ENCODE assay signal across 12 mouse cellular contexts in the genomic region with DNA sequence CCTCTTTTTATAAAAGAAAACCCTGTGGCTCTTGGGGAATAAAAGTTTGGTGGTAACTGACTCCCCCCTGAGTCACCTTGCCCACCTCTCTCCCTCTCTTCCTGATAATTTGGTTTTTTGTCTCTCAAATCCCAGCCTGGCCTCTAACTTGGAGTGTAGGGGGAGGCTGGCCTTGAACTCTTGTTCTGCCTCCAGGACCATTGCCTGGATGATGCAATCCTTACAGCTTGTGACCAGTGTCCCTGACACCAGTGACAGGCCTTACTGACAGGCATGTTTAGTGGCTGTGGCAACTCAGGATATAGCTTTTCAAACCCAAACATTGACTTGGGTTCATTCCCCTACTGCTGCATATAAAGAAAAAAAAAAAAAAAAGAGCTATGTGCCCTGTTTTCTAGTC. TPM values are rescaled to one million over a fixed set of nuclear protein-coding genes. Genes with fewer than 3 reads are reported as not detected.
A peak's percentile ranks its signal among the peaks of the same experiment; 100 is the strongest.
DNase-seq lines count a peak whose midpoint lies in the region; ATAC-seq lines count a peak whose summit lies in the region.
"Had no signal": no experiment of that assay in that cellular context is flagged by ENCODE, and none has a peak within 500 bp of the region (broad histone marks: within the 10 kb centered on the region; RNA-seq: fewer than 3 reads in every experiment).

No protein-coding gene starts in this region.

- H3K36me3 ChIP-seq in heart, embryonic 11.5 days (ENCODE audit: control insufficient read depth, insufficient read depth, low read length): peaks cover 2% of the 10 kb centered on the region; the same call in 1 of the 2 replicates
- peaks cover 34% of the 10 kb centered on the region for H3K36me3 ChIP-seq in midbrain, embryonic 10.5 days
- H3K36me3 ChIP-seq in midbrain, embryonic 13.5 days: peaks cover 26% of the 10 kb centered on the region
- H3K36me3 ChIP-seq in macrophage (ENCODE audit: inconsistent target): peaks cover 2% of the 10 kb centered on the region; the same call in 1 of the 2 replicates

- intact Hi-C loops in heart, postnatal 36 days (cut with DNase I): no loop called here

- DNase-seq in heart, postnatal 36 days: no peak
- DNase-seq in midbrain, embryonic 10.5 days (ENCODE audit: low spot score): no peak
- DNase-seq in adrenal gland, postnatal 25 days: peak; percentile 41
- DNase-seq in left cerebral cortex, adult 11 months (ENCODE audit: low spot score): no peak
- no peak for DNase-seq in cerebellum, adult 18-20 months
- DNase-seq: cerebellum, adult 9-11 months; gastrocnemius, postnatal 10 days; lung, postnatal 10 days had no signal

- H3K4me2 ChIP-seq in heart, embryonic 11.5 days: no peak overlapping the region
- no peak overlapping the region for H3K4me2 ChIP-seq in midbrain, embryonic 13.5 days (replicated peaks)

- H3K4me1 ChIP-seq in heart, embryonic 11.5 days (ENCODE audit: control insufficient read depth, insufficient read depth, low read length): peaks cover 41% of the 10 kb centered on the region
- H3K4me1 ChIP-seq in midbrain, embryonic 10.5 days: peaks cover 38% of the 10 kb centered on the region
- peaks cover 37% of the 10 kb centered on the region for H3K4me1 ChIP-seq in midbrain, embryonic 13.5 days (replicated peaks)

- peaks cover 4% of the 10 kb centered on the region; the same call in 1 of the 2 replicates for H3K79me2 ChIP-seq in macrophage (ENCODE audit: inconsistent target)

- no peak for ATAC-seq in heart, embryonic 11.5 days (replicated peaks; ENCODE audit: insufficient number of reproducible peaks, low FRiP score, low TSS enrichment)
- no peak for ATAC-seq in midbrain, embryonic 13.5 days

- peak overlapping the region; percentile 73 for H3K27ac ChIP-seq in heart, embryonic 11.5 days (ENCODE audit: low read depth, low read length)
- H3K27ac ChIP-seq in midbrain, embryonic 10.5 days (replicated peaks): peak overlapping the region; percentile 75
- H3K27ac ChIP-seq in midbrain, embryonic 13.5 days: no peak overlapping the region
- peak overlapping the region; percentile 98 for H3K27ac ChIP-seq in macrophage

- no peak overlapping the region for H3K9ac ChIP-seq in heart, embryonic 11.5 days (ENCODE audit: low read depth, low read length)
- H3K9ac ChIP-seq in midbrain, embryonic 13.5 days (replicated peaks): no peak overlapping the region

- no peak overlapping the region for H3K4me3 ChIP-seq in heart, embryonic 11.5 days (ENCODE audit: low read depth, low read length)
- no peak overlapping the region for H3K4me3 ChIP-seq in midbrain, embryonic 10.5 days
- no peak overlapping the region for H3K4me3 ChIP-seq in midbrain, embryonic 13.5 days (replicated peaks)
- no peak overlapping the region for H3K4me3 ChIP-seq in macrophage (ENCODE audit: inconsistent target)

- no peaks in the 10 kb centered on the region for H3K27me3 ChIP-seq in heart, embryonic 11.5 days (ENCODE audit: control insufficient read depth, insufficient read depth, low read length)
- no peaks in the 10 kb centered on the region; the same call in 1 of the 2 replicates for H3K27me3 ChIP-seq in midbrain, embryonic 10.5 days (ENCODE audit: low read depth, poor library complexity, severe bottlenecking)
- H3K27me3 ChIP-seq in midbrain, embryonic 13.5 days: no peaks in the 10 kb centered on the region

- no peaks in the 10 kb centered on the region for H3K9me3 ChIP-seq in heart, embryonic 11.5 days (replicated peaks; ENCODE audit: control insufficient read depth, low read length)
- no peaks in the 10 kb centered on the region for H3K9me3 ChIP-seq in midbrain, embryonic 10.5 days (replicated peaks)
- no peaks in the 10 kb centered on the region for H3K9me3 ChIP-seq in midbrain, embryonic 13.5 days

RNA-seq across cellular contexts. Expression of gene Pgpep1, which starts 13.4 kb away (rescaled TPM):
- 38.9 and 41.6 TPM in 2 replicates for polyA plus RNA-seq in heart, embryonic 11.5 days (2014; fragmentation: Nextera tagmentation; extraction: Ambion mirVana)
- total RNA-seq in heart, postnatal 36 days (2021): 10 to 100 TPM; 39.6 to 44.9 TPM
- polyA plus RNA-seq in midbrain, embryonic 10.5 days (2016; fragmentation: Nextera tagmentation; extraction: Ambion mirVana): 51.8 and 89.7 TPM in 2 replicates
- polyA plus RNA-seq in midbrain, embryonic 13.5 days (2015; fragmentation: Nextera tagmentation; extraction: Ambion mirVana): 87.5 and 99.4 TPM in 2 replicates
- total RNA-seq in adrenal gland, postnatal 25 days (2021): 98.1 and 129 TPM in 2 replicates
- total RNA-seq in macrophage (2018; cell fraction: chromatin; rRNA removed): 10 to 100 TPM in 25 of 26 experiments, 1 to 10 TPM in 1; 8.5 to 30.1 (median 21.1) TPM
- total RNA-seq in macrophage (2018; cell fraction: cytosol; rRNA removed): 10 to 100 TPM; 19.1 to 38.4 (median 30.7) TPM
- total RNA-seq in macrophage (2018; cell fraction: nucleus; rRNA removed): 10 to 100 TPM; 12.7 to 46.1 (median 25.0) TPM
- 19.1 to 57.8 TPM (median 24.3 TPM) in 3 replicates for polyA plus RNA-seq in macrophage (2018)

RNA-seq across cellular contexts. Expression of gene Gdf15, which starts 14.5 kb away (rescaled TPM):
- polyA plus RNA-seq in heart, embryonic 11.5 days (2014; fragmentation: Nextera tagmentation; extraction: Ambion mirVana): 0.26 and 0.37 TPM in 2 replicates
- 1 to 10 TPM in 1 of 2 experiments, under 1 TPM in 1; 0.22 to 1.6 TPM for total RNA-seq in heart, postnatal 36 days (2021)
- polyA plus RNA-seq in midbrain, embryonic 10.5 days (2016; fragmentation: Nextera tagmentation; extraction: Ambion mirVana): not detected in 2 replicates
- 0.30 TPM in 1 of 2 replicates, not detected in the other for polyA plus RNA-seq in midbrain, embryonic 13.5 days (2015; fragmentation: Nextera tagmentation; extraction: Ambion mirVana)
- 2.2 and 5.7 TPM in 2 replicates for total RNA-seq in adrenal gland, postnatal 25 days (2021)
- total RNA-seq in macrophage (2018; cell fraction: chromatin; rRNA removed): 100 to 1,000 TPM in 12 of 26 experiments, 10 to 100 TPM in 13, 1 to 10 TPM in 1; 7.8 to 467 (median 92.6) TPM
- total RNA-seq in macrophage (2018; cell fraction: cytosol; rRNA removed): 1,000 to 10,000 TPM in 6 of 26 experiments, 100 to 1,000 TPM in 15, 10 to 100 TPM in 5; 69.9 to 1,947 (median 332) TPM
- 1,000 to 10,000 TPM in 7 of 26 experiments, 100 to 1,000 TPM in 16, 10 to 100 TPM in 3; 89.0 to 1,533 (median 505) TPM for total RNA-seq in macrophage (2018; cell fraction: nucleus; rRNA removed)
- polyA plus RNA-seq in macrophage (2018): 24.3 to 124 TPM (median 74.3 TPM) in 3 replicates
- total RNA-seq: gastrocnemius, postnatal 10 days; left cerebral cortex, adult 18-20 months had no signal

RNA-seq across cellular contexts. Expression of gene Lsm4, which starts 26.3 kb away (rescaled TPM):
- 296 and 308 TPM in 2 replicates for polyA plus RNA-seq in heart, embryonic 11.5 days (2014; fragmentation: Nextera tagmentation; extraction: Ambion mirVana)
- total RNA-seq in heart, postnatal 36 days (2021): 10 to 100 TPM; 64.0 to 66.8 TPM
- 315 and 355 TPM in 2 replicates for polyA plus RNA-seq in midbrain, embryonic 10.5 days (2016; fragmentation: Nextera tagmentation; extraction: Ambion mirVana)
- 176 and 201 TPM in 2 replicates for polyA plus RNA-seq in midbrain, embryonic 13.5 days (2015; fragmentation: Nextera tagmentation; extraction: Ambion mirVana)
- 66.1 and 86.8 TPM in 2 replicates for total RNA-seq in adrenal gland, postnatal 25 days (2021)
- 10 to 100 TPM in 20 of 26 experiments, 1 to 10 TPM in 6; 2.7 to 27.9 (median 15.6) TPM for total RNA-seq in macrophage (2018; cell fraction: chromatin; rRNA removed)
- total RNA-seq in macrophage (2018; cell fraction: cytosol; rRNA removed): 10 to 100 TPM; 43.2 to 69.6 (median 58.9) TPM
- 10 to 100 TPM; 14.4 to 45.5 (median 23.0) TPM for total RNA-seq in macrophage (2018; cell fraction: nucleus; rRNA removed)
- polyA plus RNA-seq in macrophage (2018): 47.7 to 66.4 TPM (median 48.9 TPM) in 3 replicates

RNA-seq across cellular contexts. Expression of gene Lrrc25, which starts 30.8 kb away (rescaled TPM):
- 0.19 and 0.59 TPM in 2 replicates for polyA plus RNA-seq in heart, embryonic 11.5 days (2014; fragmentation: Nextera tagmentation; extraction: Ambion mirVana)
- 1 to 10 TPM; 1.9 to 3.0 TPM for total RNA-seq in heart, postnatal 36 days (2021)
- polyA plus RNA-seq in midbrain, embryonic 10.5 days (2016; fragmentation: Nextera tagmentation; extraction: Ambion mirVana): 1.1 and 1.2 TPM in 2 replicates
- 1.1 and 1.2 TPM in 2 replicates for polyA plus RNA-seq in midbrain, embryonic 13.5 days (2015; fragmentation: Nextera tagmentation; extraction: Ambion mirVana)
- total RNA-seq in adrenal gland, postnatal 25 days (2021): 1.0 and 2.2 TPM in 2 replicates
- 100 to 1,000 TPM in 7 of 26 experiments, 10 to 100 TPM in 19; 21.1 to 149 (median 77.4) TPM for total RNA-seq in macrophage (2018; cell fraction: chromatin; rRNA removed)
- 100 to 1,000 TPM in 25 of 26 experiments, 10 to 100 TPM in 1; 89.3 to 365 (median 193) TPM for total RNA-seq in macrophage (2018; cell fraction: cytosol; rRNA removed)
- 100 to 1,000 TPM in 23 of 26 experiments, 10 to 100 TPM in 3; 63.8 to 384 (median 181) TPM for total RNA-seq in macrophage (2018; cell fraction: nucleus; rRNA removed)
- polyA plus RNA-seq in macrophage (2018): 104 to 230 TPM (median 156 TPM) in 3 replicates

RNA-seq across cellular contexts. Expression of gene Ssbp4, which starts 38.1 kb away (rescaled TPM):
- polyA plus RNA-seq in heart, embryonic 11.5 days (2014; fragmentation: Nextera tagmentation; extraction: Ambion mirVana): 72.5 and 78.9 TPM in 2 replicates
- 10 to 100 TPM; 28.9 to 35.0 TPM for total RNA-seq in heart, postnatal 36 days (2021)
- polyA plus RNA-seq in midbrain, embryonic 10.5 days (2016; fragmentation: Nextera tagmentation; extraction: Ambion mirVana): 73.3 and 78.8 TPM in 2 replicates
- 123 and 129 TPM in 2 replicates for polyA plus RNA-seq in midbrain, embryonic 13.5 days (2015; fragmentation: Nextera tagmentation; extraction: Ambion mirVana)
- 82.0 and 88.2 TPM in 2 replicates for total RNA-seq in adrenal gland, postnatal 25 days (2021)
- 100 to 1,000 TPM in 19 of 26 experiments, 10 to 100 TPM in 7; 38.7 to 250 (median 142) TPM for total RNA-seq in macrophage (2018; cell fraction: chromatin; rRNA removed)
- 100 to 1,000 TPM in 25 of 26 experiments, 10 to 100 TPM in 1; 92.7 to 165 (median 127) TPM for total RNA-seq in macrophage (2018; cell fraction: cytosol; rRNA removed)
- total RNA-seq in macrophage (2018; cell fraction: nucleus; rRNA removed): 100 to 1,000 TPM in 8 of 26 experiments, 10 to 100 TPM in 18; 37.5 to 190 (median 88.4) TPM
- 71.4 to 137 TPM (median 122 TPM) in 3 replicates for polyA plus RNA-seq in macrophage (2018)

Comparison
In these comparisons a context has a peak if more than half of its experiments do, and no peak if none do; other contexts are left out.
1. RNA of gene Gdf15, which starts 14.5 kb away (polyA plus RNA-seq): 24.3 to 124 TPM in macrophage; 0.30 TPM in midbrain, embryonic 13.5 days, 0.26 to 0.37 TPM in heart, embryonic 11.5 days and not detected in midbrain, embryonic 10.5 days; every median in the first group is over 10 times any median in the second.